Mouse (Mus musculus) liver, embryonic 11.5 days (tissue): ENCODE measurements around the gene Cd300lb. TPM values are rescaled to one million over a fixed set of nuclear protein-coding genes. Genes with fewer than 3 reads are reported as not detected.

Source experiments
- ATAC-seq: fragments of 200-750 bp; cut with Nextera tagmentation; replicated peaks from 2 replicates; pipeline ENCODE4 v1.8.0; 2017; ENCODE audit warnings: moderate number of reproducible peaks, mild to moderate bottlenecking, moderate TSS enrichment, moderate library complexity; ENCODE audit not compliant: low FRiP score
- DNase-seq: peaks from one replicate; pipeline ENCODE4 v3.0.0-alpha.2; 2017; ENCODE audit warnings: low spot score
- H3K27ac ChIP-seq: fragments of 300-500 bp; sonication (generic); 2 replicates; pipeline ENCODE4 v1.5.1; 2014; ENCODE audit warnings: mild to moderate bottlenecking, low read depth, low read length, control low read depth
- H3K27me3 ChIP-seq: fragments of 300-500 bp; sonication (generic); replicated peaks from 2 replicates; pipeline ENCODE4 v1.6.1; 2014; ENCODE audit warnings: low read length, mixed read lengths; ENCODE audit not compliant: control insufficient read depth, insufficient read depth
- H3K36me3 ChIP-seq: fragments of 300-500 bp; sonication (generic); 2 replicates; pipeline ENCODE4 v1.6.1; 2014; ENCODE audit warnings: mild to moderate bottlenecking, low read length, moderate library complexity, mixed read lengths; ENCODE audit not compliant: control insufficient read depth, insufficient read depth
- H3K4me1 ChIP-seq: fragments of 300-500 bp; sonication (generic); replicated peaks from 2 replicates; pipeline ENCODE4 v1.6.1; 2014; ENCODE audit warnings: low read length, mixed read lengths; ENCODE audit not compliant: control insufficient read depth, insufficient read depth
- H3K4me2 ChIP-seq: fragments of 300-500 bp; sonication (generic); 2 replicates; pipeline ENCODE4 v1.6.1; 2014; ENCODE audit warnings: mild to moderate bottlenecking, control low read depth, moderate library complexity
- H3K4me3 ChIP-seq: fragments of 300-500 bp; sonication (generic); 2 replicates; pipeline ENCODE4 v1.5.1; 2014; ENCODE audit warnings: low read depth, low read length, control low read depth
- H3K9ac ChIP-seq: fragments of 300-500 bp; sonication (generic); 2 replicates; pipeline ENCODE4 v1.6.1; 2014; ENCODE audit warnings: low read depth, low read length, control low read depth
- H3K9me3 ChIP-seq: fragments of 300-500 bp; sonication (generic); 2 replicates; pipeline ENCODE4 v1.6.1; 2016; ENCODE audit warnings: low read length, inconsistent platforms, mixed read lengths; ENCODE audit not compliant: control insufficient read depth
- WGBS: fragments of 180-500 bp; shearing (Covaris S2); extraction: QIAGEN DNeasy Blood & Tissue Kit; methylation state at CpG from one replicate; pipeline ENCODE4 v1.1.7; 2014; 5-methylcytosine and 5-hydroxymethylcytosine counted together
- polyA plus RNA-seq: library from polyadenylated mRNA; unstranded; fragments of >200 nt; fragmentation: Nextera tagmentation; extraction: Ambion mirVana; gene quantifications from 2 replicates; pipeline ENCODE4 v1.2.1, GENCODE M21; 2014

Cd300lb gene
- polyA plus RNA-seq, 1 experiment from 2014 or later = 0.55 TPM

DNA sequence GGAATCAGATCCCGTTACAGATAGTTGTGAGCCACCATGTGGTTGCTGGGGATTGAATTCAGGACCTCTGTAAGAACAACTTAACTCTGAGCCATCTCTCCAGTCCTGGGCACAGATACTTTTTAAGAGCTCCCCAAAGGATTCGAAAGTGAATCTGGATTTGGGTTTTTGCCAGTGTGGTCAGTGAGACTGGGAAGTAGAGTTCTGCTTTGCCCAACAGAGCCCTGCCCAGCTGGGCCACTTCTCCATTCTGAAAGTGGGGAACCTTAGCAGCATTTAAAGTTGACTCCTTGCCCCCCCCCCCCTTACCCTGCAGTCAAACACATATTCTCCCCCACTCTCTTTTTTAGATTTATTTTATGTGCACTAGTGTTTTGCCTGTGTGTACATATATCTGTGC, 54.5 kb downstream of the Cd300lb start:
- no peaks in the 10 kb centered on the region for H3K27me3 ChIP-seq
- no peaks in the 10 kb centered on the region for H3K36me3 ChIP-seq
- peaks cover 8% of the 10 kb centered on the region for H3K4me1 ChIP-seq
- 57% methylated on average over 2 of the region's 2 CpGs for WGBS
- no peaks in the 10 kb centered on the region for H3K9me3 ChIP-seq
- no peak overlapping the region for H3K4me2 ChIP-seq
- no peak overlapping the region for H3K4me3 ChIP-seq
- no peak for DNase-seq
- H3K9ac ChIP-seq = no peak overlapping the region
- ATAC-seq = no peak
- H3K27ac ChIP-seq = no peak overlapping the region

DNA sequence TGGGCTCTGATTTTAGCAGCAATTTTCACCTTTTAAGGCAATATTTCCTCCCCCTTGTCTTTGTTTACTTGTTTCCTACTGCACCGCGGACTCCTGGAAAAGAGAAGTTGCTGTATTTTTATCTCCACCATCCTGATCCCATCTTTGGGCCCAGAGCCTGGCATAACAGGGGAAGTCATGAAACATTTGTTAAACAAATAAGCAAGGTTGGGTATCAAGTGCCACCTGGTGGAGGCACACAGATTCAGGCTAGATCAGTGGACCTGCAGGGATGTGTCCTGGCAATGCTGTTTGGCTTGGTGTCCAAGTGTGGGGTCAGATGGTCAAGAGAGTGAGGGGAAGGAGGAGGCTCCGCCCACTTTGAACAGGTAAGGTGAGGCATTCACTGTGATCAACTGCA, 57.0 kb downstream of the Cd300lb start:
- H3K27ac ChIP-seq = no peak overlapping the region
- DNase-seq = no peak

DNA sequence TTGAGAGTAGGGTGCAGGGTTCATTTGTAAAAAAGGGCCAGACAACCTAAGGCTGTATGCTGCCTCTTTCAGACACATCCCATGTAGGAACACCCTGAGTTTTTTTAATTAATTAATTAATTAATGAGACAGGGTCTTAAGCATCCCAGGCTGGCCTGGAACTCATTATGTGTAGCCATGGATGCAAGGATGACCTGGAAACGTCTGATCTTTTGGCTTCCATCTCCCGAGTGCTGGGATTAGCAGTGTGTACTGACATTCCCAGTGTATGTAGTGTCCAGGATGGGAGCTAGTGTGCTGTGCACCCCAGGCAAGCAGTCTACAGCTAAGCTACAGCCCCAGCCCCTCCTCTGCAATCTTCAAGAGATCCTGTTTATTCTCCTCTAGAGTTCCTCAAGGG, 57.6 kb downstream of the Cd300lb start:
- WGBS = 42% methylated on average over 2 of the region's 2 CpGs
- H3K9ac ChIP-seq = no peak overlapping the region
- H3K4me3 ChIP-seq = no peak overlapping the region
- no peak for DNase-seq
- H3K4me1 ChIP-seq = peaks cover 20% of the 10 kb centered on the region
- H3K27me3 ChIP-seq = no peaks in the 10 kb centered on the region
- no peaks in the 10 kb centered on the region for H3K9me3 ChIP-seq
- H3K4me2 ChIP-seq = no peak overlapping the region
- no peak overlapping the region for H3K27ac ChIP-seq
- H3K36me3 ChIP-seq = no peaks in the 10 kb centered on the region
- no peak for ATAC-seq

More for the DNA sequence above, 57.0 kb downstream of the Cd300lb start:
- ATAC-seq = 0 out of 2 replicates have a peak, but pooled peaks have one; percentile 19
- Histone ChIP-seq H3K4me3 (no peak overlapping the region), H3K9me3 (no peaks in the 10 kb centered on the region), H3K9ac (no peak overlapping the region), H3K27me3 (no peaks in the 10 kb centered on the region), H3K4me1 (peaks cover 20% of the 10 kb centered on the region), H3K36me3 (no peaks in the 10 kb centered on the region), H3K4me2 (no peak overlapping the region)
- 30% methylated on average over 3 of the region's 3 CpGs for WGBS

DNA sequence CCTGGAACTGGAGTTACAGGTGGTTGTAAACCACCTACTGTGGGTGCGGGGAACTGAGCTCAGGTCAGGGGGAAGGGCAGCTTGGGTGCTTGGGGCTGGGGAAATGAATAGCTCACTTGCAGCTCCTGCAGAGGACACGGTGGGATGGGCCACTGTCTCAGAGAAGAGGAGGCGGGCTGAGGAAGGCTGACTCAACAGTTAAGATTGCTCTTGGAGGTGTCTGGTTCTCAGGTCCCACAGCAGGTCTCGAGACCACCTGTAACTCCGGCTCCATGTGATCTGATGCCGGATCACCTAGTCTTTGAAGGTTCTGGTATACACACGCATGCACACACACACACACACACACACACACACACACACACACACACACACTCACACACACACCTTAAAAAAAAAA, 58.0 kb downstream of the Cd300lb start:
- ATAC-seq = no peak
- no peak overlapping the region for H3K4me2 ChIP-seq

DNA sequence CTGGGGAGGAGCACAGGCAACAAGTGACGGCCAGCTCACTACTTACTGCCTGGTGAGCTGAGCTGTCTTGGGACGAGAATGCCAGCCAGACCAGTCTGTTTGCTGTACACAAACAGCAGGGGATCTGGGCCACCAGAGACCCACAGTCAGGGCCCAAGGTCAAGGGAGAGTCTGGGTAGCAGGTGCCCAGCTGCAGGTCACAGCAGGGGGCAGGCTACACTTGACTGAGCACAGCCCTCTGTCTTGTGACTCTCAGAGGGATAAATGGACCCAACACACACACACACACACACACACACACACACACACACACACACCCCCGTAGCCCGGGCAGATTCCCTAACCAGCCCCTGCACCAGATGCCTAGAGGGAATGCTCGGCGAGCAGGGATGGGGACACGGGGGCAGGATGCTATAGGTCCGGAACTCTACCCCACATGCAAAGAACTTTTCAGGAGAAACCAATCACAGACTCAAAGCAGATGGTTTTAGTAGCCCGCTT, 58.8 kb downstream of the Cd300lb start:
- DNase-seq (no peak), ATAC-seq (no peak)
- H3K4me3 ChIP-seq = no peak overlapping the region
- H3K36me3 ChIP-seq = peaks cover 3% of the 10 kb centered on the region; the same call in 1 of the 2 replicates
- H3K9me3 ChIP-seq = no peaks in the 10 kb centered on the region
- 41% methylated on average over 9 of the region's 9 CpGs for WGBS
- H3K4me2 ChIP-seq = no peak overlapping the region
- H3K27me3 ChIP-seq = no peaks in the 10 kb centered on the region
- no peak overlapping the region for H3K27ac ChIP-seq
- H3K4me1 ChIP-seq = peaks cover 20% of the 10 kb centered on the region
- H3K9ac ChIP-seq = no peak overlapping the region

More for the DNA sequence above, 58.0 kb downstream of the Cd300lb start:
- Histone ChIP-seq H3K9me3 (no peaks in the 10 kb centered on the region), H3K36me3 (no peaks in the 10 kb centered on the region), H3K4me3 (no peak overlapping the region), H3K4me1 (peaks cover 20% of the 10 kb centered on the region), H3K27me3 (no peaks in the 10 kb centered on the region), H3K9ac (no peak overlapping the region), H3K27ac (no peak overlapping the region)
- WGBS = 42% methylated on average over 7 of the region's 7 CpGs
- no peak for DNase-seq

DNA sequence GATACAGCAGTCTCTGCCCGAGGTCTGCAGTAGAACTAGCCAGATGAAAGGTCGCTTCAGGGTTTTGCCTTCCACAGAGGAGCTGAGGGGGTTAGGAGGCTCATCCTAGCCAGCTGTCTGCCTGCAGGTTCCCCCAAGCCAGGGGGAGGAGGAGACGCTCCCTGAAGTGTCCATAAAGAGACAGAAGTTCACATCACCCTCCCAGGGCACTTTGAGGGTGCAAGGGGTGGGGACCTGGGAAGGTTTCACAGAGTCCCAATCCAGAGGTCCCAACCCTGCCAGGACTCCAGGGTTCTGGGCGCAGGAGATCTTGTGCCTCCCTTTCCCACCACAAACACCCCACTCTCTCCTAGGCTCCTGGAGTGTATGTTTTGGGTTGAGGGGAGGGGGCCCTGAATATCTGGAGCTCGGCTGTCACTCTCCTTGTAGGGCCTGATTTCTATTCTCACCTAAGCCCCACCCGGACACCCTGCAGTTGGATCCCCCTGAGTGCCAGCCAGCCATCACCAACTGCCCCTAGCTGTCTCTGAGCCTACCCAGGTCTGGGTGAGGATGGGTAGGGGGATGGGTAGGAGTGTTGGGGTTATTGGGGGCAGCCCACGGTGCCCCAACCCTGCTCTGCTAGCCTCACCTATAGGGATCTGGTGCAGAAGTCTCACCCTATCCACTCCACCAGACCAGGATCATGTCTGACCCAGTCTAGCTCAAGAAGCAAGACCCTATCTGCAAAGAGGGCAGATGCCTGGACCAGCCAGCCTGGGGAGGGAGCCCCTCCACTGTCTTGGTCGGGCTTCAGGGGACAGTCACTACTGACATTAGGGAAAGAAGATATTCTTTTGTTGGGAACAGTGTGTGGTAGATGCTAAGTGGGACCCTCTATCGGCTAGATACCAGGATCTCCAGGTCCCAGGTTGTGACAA, 59.7 kb downstream of the Cd300lb start:
- Histone ChIP-seq H3K4me1 (peaks cover 20% of the 10 kb centered on the region), H3K9me3 (no peaks in the 10 kb centered on the region), H3K36me3 (peaks cover 4% of the 10 kb centered on the region; the same call in 1 of the 2 replicates), H3K4me3 (no peak overlapping the region), H3K27ac (no peak overlapping the region), H3K4me2 (no peak overlapping the region), H3K9ac (no peak overlapping the region), H3K27me3 (no peaks in the 10 kb centered on the region)
- DNase-seq (no peak), ATAC-seq (no peak)
- WGBS = 55% methylated on average over 9 of the region's 9 CpGs

DNA sequence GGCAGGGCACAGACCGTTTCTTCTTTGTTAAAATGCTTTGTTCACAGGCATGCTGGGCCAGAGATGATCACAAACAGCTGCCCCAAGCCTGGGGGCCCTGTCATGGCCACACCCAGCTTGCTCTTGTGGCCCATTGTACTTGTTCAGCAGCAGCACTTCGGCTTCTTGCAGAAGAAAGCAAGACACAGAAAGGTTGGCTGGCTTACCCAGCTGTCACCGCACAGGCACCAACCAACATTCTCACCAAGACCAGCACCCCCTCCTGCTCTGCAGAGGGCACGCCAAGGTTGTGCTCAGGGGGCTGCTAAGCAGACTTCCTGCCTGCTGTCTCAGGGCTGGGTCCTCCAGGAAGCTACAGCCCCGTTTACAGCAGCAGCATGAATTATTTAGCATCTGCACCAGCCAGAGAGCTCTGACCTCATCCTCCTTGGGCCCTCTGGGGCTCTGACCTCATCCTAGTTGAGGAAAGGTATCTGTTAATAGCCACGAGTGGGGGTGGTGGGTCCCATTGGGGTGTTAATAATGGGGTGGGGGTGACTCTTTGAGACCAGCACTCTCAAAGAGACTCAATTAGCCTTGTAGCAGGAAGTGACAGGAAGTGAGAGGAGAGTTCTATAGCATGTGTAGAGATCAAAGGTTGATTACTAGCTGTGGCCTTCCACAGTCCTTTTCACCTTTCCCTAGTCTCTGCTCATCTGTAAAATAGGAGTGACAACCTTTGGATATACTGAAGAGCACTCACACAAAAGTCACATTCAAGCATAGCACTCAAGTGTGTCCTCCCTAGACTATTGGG, 61.0 kb downstream of the Cd300lb start:
- Histone ChIP-seq H3K4me1 (peaks cover 20% of the 10 kb centered on the region), H3K27me3 (no peaks in the 10 kb centered on the region), H3K27ac (peak overlapping the region; percentile 30; the same call in 1 of the 2 replicates), H3K36me3 (peaks cover 4% of the 10 kb centered on the region; the same call in 1 of the 2 replicates), H3K9me3 (no peaks in the 10 kb centered on the region), H3K4me2 (0 out of 2 replicates have a peak overlapping the region, but pooled peaks have one; percentile 20), H3K4me3 (no peak overlapping the region), H3K9ac (peak overlapping the region; percentile 43; the same call in 1 of the 2 replicates)
- ATAC-seq (no peak), DNase-seq (no peak)
- 29% methylated on average over 6 of the region's 6 CpGs for WGBS
